Mouse (Mus musculus) cerebellum, adult 2 months (tissue): ENCODE data around the gene Smtnl2.

Experiments
- CTCF ChIP-seq: fragments of 200-500 bp; IDR thresholded peaks from 2 replicates; pipeline ENCODE4 v1.5.1; 2011; ENCODE audit warnings: low read depth, mild to moderate bottlenecking, control low read depth, low read length, moderate library complexity, borderline replicate concordance; ENCODE audit not compliant: insufficient read depth
- POLR2A ChIP-seq: fragments of 200-500 bp; IDR thresholded peaks from 2 replicates; pipeline ENCODE4 v1.6.1; 2011; ENCODE audit warnings: low read length, control low read depth, borderline replicate concordance; ENCODE audit not compliant: insufficient read depth

- TF ChIP-seq CTCF, result peak; percentile 69
- no peak for TF ChIP-seq POLR2A
These were observed 56.4 kb downstream of the Smtnl2 start for GRCm38 (mm10) chr11:72354971-72355728.
